Mouse (Mus musculus) forebrain, embryonic 11.5 days (tissue): ENCODE results near the gene AL731706.1. TPM values are rescaled to one million over a fixed set of nuclear protein-coding genes. Genes with fewer than 3 reads are reported as not detected.
"Not testable (repeated sequence)": the region's sequence is repeated elsewhere in the genome, so short reads cannot be mapped to it uniquely, and the experiment has no call there.

Experiments
- ATAC-seq: fragments of 200-750 bp; cut with Nextera tagmentation; replicated peaks from 2 replicates; pipeline ENCODE4 v1.8.0; 2017; ENCODE audit warnings: moderate TSS enrichment; ENCODE audit not compliant: low FRiP score
- DNase-seq: peaks from one replicate; pipeline ENCODE4 v3.0.0-alpha.2; 2017; ENCODE audit warnings: low spot score
- H3K27ac ChIP-seq: fragments of 300-500 bp; sonication (generic); 2 replicates; pipeline ENCODE4 v1.5.1; 2014; ENCODE audit warnings: low read depth, low read length
- H3K27me3 ChIP-seq: fragments of 300-500 bp; sonication (generic); 2 replicates; pipeline ENCODE4 v1.6.1; 2014; ENCODE audit warnings: mild to moderate bottlenecking, low read length, mixed read lengths; ENCODE audit not compliant: control insufficient read depth, insufficient read depth
- H3K36me3 ChIP-seq: fragments of 300-500 bp; sonication (generic); 2 replicates; pipeline ENCODE4 v1.6.1; 2014; ENCODE audit warnings: mild to moderate bottlenecking, low read length, moderate library complexity, mixed read lengths; ENCODE audit not compliant: control insufficient read depth, insufficient read depth
- H3K4me1 ChIP-seq: fragments of 300-500 bp; sonication (generic); replicated peaks from 2 replicates; pipeline ENCODE4 v1.6.1; 2014; ENCODE audit warnings: low read length, mixed read lengths; ENCODE audit not compliant: control insufficient read depth, insufficient read depth
- H3K4me2 ChIP-seq: fragments of 300-500 bp; sonication (generic); 2 replicates; pipeline ENCODE4 v1.6.1; 2014; ENCODE audit warnings: low read depth, mild to moderate bottlenecking, low read length, moderate library complexity, mixed read lengths; ENCODE audit not compliant: severe bottlenecking
- H3K4me3 ChIP-seq: fragments of 300-500 bp; sonication (generic); 2 replicates; pipeline ENCODE4 v1.5.1; 2014; ENCODE audit warnings: low read depth, low read length
- H3K9ac ChIP-seq: fragments of 300-500 bp; sonication (generic); 2 replicates; pipeline ENCODE4 v1.6.1; 2014; ENCODE audit warnings: low read length
- H3K9me3 ChIP-seq: fragments of 300-500 bp; sonication (generic); 2 replicates; pipeline ENCODE4 v1.6.1; 2016; ENCODE audit warnings: low read length, mixed read lengths; ENCODE audit not compliant: control insufficient read depth
- WGBS: fragments of 180-500 bp; shearing (Covaris S2); extraction: QIAGEN DNeasy Blood & Tissue Kit; methylation state at CpG from one replicate; pipeline ENCODE4 v1.1.7; 2014; 5-methylcytosine and 5-hydroxymethylcytosine counted together
- polyA plus RNA-seq: library from polyadenylated mRNA; unstranded; fragments of >200 nt; fragmentation: Nextera tagmentation; extraction: Ambion mirVana; gene quantifications from 2 replicates; pipeline ENCODE4 v1.2.1, GENCODE M21; 2014

Gene AL731706.1
- polyA plus RNA-seq, 1 experiment from 2014 or later = 28.1 TPM

- no peak overlapping the region for H3K27ac ChIP-seq
Observed at GRCm38 (mm10) chr2:136913021-136913420, 21.8 kb upstream of the AL731706.1 start.

GRCm38 (mm10) chr2:136911958-136912411 lies 20.8 kb upstream of the AL731706.1 start:
- Histone ChIP-seq H3K27me3 (no peaks in the 10 kb centered on the region), H3K4me1 (peaks cover 2% of the 10 kb centered on the region; the same call in 1 of the 2 replicates), H3K9me3 (no peaks in the 10 kb centered on the region), H3K4me2 (no peak overlapping the region), H3K27ac (no peak overlapping the region), H3K4me3 (no peak overlapping the region), H3K9ac (no peak overlapping the region), H3K36me3 (no peaks in the 10 kb centered on the region)
- ATAC-seq (peak; percentile 45), DNase-seq (no peak)
- 13% methylated on average over 4 of the region's 4 CpGs for WGBS

More at GRCm38 (mm10) chr2:136913021-136913420, 21.8 kb upstream of the AL731706.1 start:
- H3K36me3 ChIP-seq = no peaks in the 10 kb centered on the region
- no peaks in the 10 kb centered on the region for H3K27me3 ChIP-seq
- H3K4me3 ChIP-seq = no peak overlapping the region
- no peak for DNase-seq
- WGBS = 31% methylated on average over 3 of the region's 3 CpGs
- H3K9ac ChIP-seq = no peak overlapping the region
- no peaks in the 10 kb centered on the region for H3K9me3 ChIP-seq
- no peak for ATAC-seq
- no peak overlapping the region for H3K4me2 ChIP-seq
- peaks cover 2% of the 10 kb centered on the region; the same call in 1 of the 2 replicates for H3K4me1 ChIP-seq

- ATAC-seq = no peak
- Histone ChIP-seq H3K9me3 (no peaks in the 10 kb centered on the region), H3K4me3 (no peak overlapping the region), H3K27me3 (no peaks in the 10 kb centered on the region), H3K4me2 (no peak overlapping the region), H3K27ac (no peak overlapping the region), H3K36me3 (peaks cover 3% of the 10 kb centered on the region; the same call in 1 of the 2 replicates), H3K4me1 (peaks cover 2% of the 10 kb centered on the region; the same call in 1 of the 2 replicates), H3K9ac (no peak overlapping the region)
- DNase-seq = no peak
- 53% methylated on average over 2 of the region's 2 CpGs for WGBS
Observed at GRCm38 (mm10) chr2:136909298-136909697, 18.1 kb upstream of the AL731706.1 start.

GRCm38 (mm10) chr2:136908596-136908995 lies 17.4 kb upstream of the AL731706.1 start:
- no peak overlapping the region for H3K9ac ChIP-seq
- H3K27me3 ChIP-seq = no peaks in the 10 kb centered on the region
- DNase-seq (no peak), ATAC-seq (no peak)
- no peak overlapping the region for H3K4me2 ChIP-seq
- WGBS = 73% methylated on average over 3 of the region's 3 CpGs
- peaks cover 3% of the 10 kb centered on the region; the same call in 1 of the 2 replicates for H3K36me3 ChIP-seq
- H3K4me1 ChIP-seq = peaks cover 2% of the 10 kb centered on the region; the same call in 1 of the 2 replicates
- no peak overlapping the region for H3K4me3 ChIP-seq
- H3K27ac ChIP-seq = no peak overlapping the region
- no peaks in the 10 kb centered on the region for H3K9me3 ChIP-seq

GRCm38 (mm10) chr2:136896131-136896530 lies 4.9 kb upstream of the AL731706.1 start:
- no peak overlapping the region for H3K4me2 ChIP-seq
- ATAC-seq = no peak
- H3K4me1 ChIP-seq = 0 out of 2 replicates have a peak, but pooled peaks cover 2% of the 10 kb centered on the region
- H3K27ac ChIP-seq = no peak overlapping the region
- 88% methylated on average over 2 of the region's 2 CpGs for WGBS
- DNase-seq = no peak
- H3K36me3 ChIP-seq = no peaks in the 10 kb centered on the region
- H3K9ac ChIP-seq = no peak overlapping the region
- no peak overlapping the region for H3K4me3 ChIP-seq
- no peaks in the 10 kb centered on the region for H3K9me3 ChIP-seq
- no peaks in the 10 kb centered on the region for H3K27me3 ChIP-seq

GRCm38 (mm10) chr2:136894494-136894893 lies 3.3 kb upstream of the AL731706.1 start:
- ATAC-seq = no peak
- H3K9ac ChIP-seq = no peak overlapping the region
- no peak for DNase-seq
- H3K27me3 ChIP-seq = no peaks in the 10 kb centered on the region
- no peaks in the 10 kb centered on the region for H3K36me3 ChIP-seq
- H3K4me3 ChIP-seq = no peak overlapping the region
- 23% methylated on average over 2 of the region's 2 CpGs for WGBS
- 0 out of 2 replicates have a peak, but pooled peaks cover 2% of the 10 kb centered on the region for H3K4me1 ChIP-seq
- H3K4me2 ChIP-seq = no peak overlapping the region
- H3K27ac ChIP-seq = no peak overlapping the region
- no peaks in the 10 kb centered on the region for H3K9me3 ChIP-seq

- peak overlapping the region; percentile 50; the same call in 1 of the 2 replicates for H3K27ac ChIP-seq
- peak overlapping the region; percentile 72 for H3K4me3 ChIP-seq
- H3K4me2 ChIP-seq = peak overlapping the region; percentile 43; the same call in 1 of the 2 replicates
- WGBS = under 1% methylated on average over 23 of the region's 23 CpGs
- no peaks in the 10 kb centered on the region for H3K27me3 ChIP-seq
- H3K36me3 ChIP-seq = no peaks in the 10 kb centered on the region
- peak overlapping the region; percentile 72 for H3K9ac ChIP-seq
- 0 out of 2 replicates have a peak, but pooled peaks cover 2% of the 10 kb centered on the region for H3K4me1 ChIP-seq
- ATAC-seq = peak; percentile 76
- H3K9me3 ChIP-seq = no peaks in the 10 kb centered on the region
- peak; percentile 93 for DNase-seq
Observed at GRCm38 (mm10) chr2:136891951-136892371, 772 bp upstream of the AL731706.1 start.

- ATAC-seq = peak; percentile 70
- peak overlapping the region; percentile 72 for H3K4me3 ChIP-seq
- not testable (repeated sequence) for H3K4me1 ChIP-seq
Observed at GRCm38 (mm10) chr2:136890716-136891067, 497 bp downstream of the AL731706.1 start.

GRCm38 (mm10) chr2:136886846-136887245 lies 4.3 kb downstream of the AL731706.1 start:
- no peak for ATAC-seq
- 69% methylated on average over 4 of the region's 4 CpGs for WGBS
- no peak for DNase-seq
- Histone ChIP-seq H3K4me2 (no peak overlapping the region), H3K27ac (no peak overlapping the region), H3K36me3 (no peaks in the 10 kb centered on the region; the same call in 1 of the 2 replicates), H3K27me3 (no peaks in the 10 kb centered on the region), H3K4me3 (no peak overlapping the region), H3K4me1 (no peaks in the 10 kb centered on the region), H3K9ac (no peak overlapping the region), H3K9me3 (no peaks in the 10 kb centered on the region)

More at GRCm38 (mm10) chr2:136890716-136891067, 497 bp downstream of the AL731706.1 start:
- not testable (repeated sequence) for H3K9me3 ChIP-seq, H3K27me3 ChIP-seq, DNase-seq, H3K36me3 ChIP-seq
- peak overlapping the region; percentile 71 for H3K9ac ChIP-seq
- peak overlapping the region; percentile 42; the same call in 1 of the 2 replicates for H3K4me2 ChIP-seq
- 6% methylated on average over 15 of the region's 15 CpGs for WGBS
- peak overlapping the region; percentile 79 for H3K27ac ChIP-seq
